Mouse (Mus musculus) hindbrain, embryonic 16.5 days (tissue): Measurements from ENCODE around the gene Extl1. TPM values are rescaled to one million over a fixed set of nuclear protein-coding genes. Genes with fewer than 3 reads are reported as not detected.
A peak's percentile ranks its signal among the peaks of the same experiment; 100 is the strongest.

ENCODE experiments used
- ATAC-seq: fragments of 200-750 bp; cut with Nextera tagmentation; 2 replicates; pipeline ENCODE4 v1.8.0; 2017; ENCODE audit warnings: moderate TSS enrichment, moderate library complexity
- H3K27ac ChIP-seq: fragments of 300-500 bp; sonication (generic); 2 replicates; pipeline ENCODE4 v1.5.1; 2014; ENCODE audit warnings: low read depth, mild to moderate bottlenecking, control low read depth, low read length, moderate library complexity
- H3K27me3 ChIP-seq: fragments of 300-500 bp; sonication (generic); replicated peaks from 2 replicates; pipeline ENCODE4 v1.6.1; 2014; ENCODE audit warnings: low read length; ENCODE audit not compliant: control insufficient read depth, insufficient read depth
- H3K36me3 ChIP-seq: fragments of 300-500 bp; sonication (generic); 2 replicates; pipeline ENCODE4 v1.6.1; 2014; ENCODE audit warnings: mild to moderate bottlenecking, low read length, moderate library complexity, mixed read lengths; ENCODE audit not compliant: control insufficient read depth, insufficient read depth
- H3K4me1 ChIP-seq: fragments of 300-500 bp; sonication (generic); 2 replicates; pipeline ENCODE4 v1.6.1; 2014; ENCODE audit warnings: low read depth, low read length; ENCODE audit not compliant: control insufficient read depth, insufficient read depth
- H3K4me2 ChIP-seq: fragments of 300-500 bp; sonication (generic); 2 replicates; pipeline ENCODE4 v1.6.1; 2014; ENCODE audit warnings: mild to moderate bottlenecking, low read length, control low read depth, moderate library complexity
- H3K4me3 ChIP-seq: fragments of 300-500 bp; sonication (generic); 2 replicates; pipeline ENCODE4 v1.5.1; 2014; ENCODE audit warnings: mild to moderate bottlenecking, low read length, control low read depth, moderate library complexity
- H3K9ac ChIP-seq: fragments of 300-500 bp; sonication (generic); 2 replicates; pipeline ENCODE4 v1.6.1; 2014; ENCODE audit warnings: low read depth, mild to moderate bottlenecking, control low read depth, low read length, moderate library complexity
- H3K9me3 ChIP-seq: fragments of 300-500 bp; sonication (generic); 2 replicates; pipeline ENCODE4 v1.6.1; 2014; ENCODE audit warnings: mild to moderate bottlenecking, low read length, moderate library complexity; ENCODE audit not compliant: control insufficient read depth
- WGBS: fragments of 180-500 bp; shearing (Covaris S2); extraction: QIAGEN DNeasy Blood & Tissue Kit; methylation state at CpG from one replicate; pipeline ENCODE4 v1.1.7; 2014; 5-methylcytosine and 5-hydroxymethylcytosine counted together
- polyA plus RNA-seq: library from polyadenylated mRNA; unstranded; fragments of >200 nt; fragmentation: Nextera tagmentation; extraction: Ambion mirVana; gene quantifications from 2 replicates; pipeline ENCODE4 v1.2.1, GENCODE M21; 2015

Extl1 gene
- polyA plus RNA-seq, 1 experiment from 2014 or later: 0.66 TPM

DNA sequence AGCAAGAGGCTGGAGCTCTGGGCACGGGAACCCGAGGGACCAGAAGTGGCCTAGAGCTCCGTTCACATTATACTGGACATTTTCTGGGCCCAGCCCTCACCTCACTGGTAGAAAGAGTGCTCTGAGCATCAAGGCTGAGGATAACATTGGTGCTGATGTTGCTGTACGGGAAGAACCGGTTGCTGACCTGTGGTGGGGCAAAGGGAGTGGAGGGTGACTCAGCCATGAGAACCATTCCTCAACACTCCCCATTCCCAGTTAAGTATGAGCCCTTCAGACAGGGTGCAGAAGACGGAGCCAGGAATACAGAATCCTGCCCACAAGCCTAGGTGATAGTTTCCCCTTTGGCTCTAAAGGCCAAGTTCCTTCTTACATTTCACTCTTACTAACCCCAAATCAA, 24.0 kb downstream of the Extl1 start:
- Histone ChIP-seq H3K4me2 (no peak overlapping the region), H3K36me3 (no peaks in the 10 kb centered on the region), H3K27me3 (no peaks in the 10 kb centered on the region), H3K4me3 (no peak overlapping the region), H3K9me3 (no peaks in the 10 kb centered on the region), H3K9ac (no peak overlapping the region), H3K27ac (no peak overlapping the region), H3K4me1 (peaks cover 6% of the 10 kb centered on the region)
- 87% methylated on average over 6 of the region's 6 CpGs for WGBS
- no peak for ATAC-seq

DNA sequence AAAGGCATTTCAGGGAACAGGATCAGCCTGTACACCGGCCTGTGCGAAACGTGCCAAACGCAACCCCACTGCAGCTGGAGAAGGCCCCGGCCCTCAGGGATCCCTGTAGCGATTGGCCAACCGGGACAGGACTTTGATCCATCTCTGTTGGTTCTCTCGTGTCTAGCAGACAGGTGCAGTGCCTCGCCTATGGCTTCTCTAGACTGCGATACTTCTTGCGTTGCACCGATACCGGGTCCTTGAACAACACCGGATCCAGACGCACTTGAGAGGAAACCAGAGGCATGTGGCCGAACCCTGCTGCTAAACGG, 26.2 kb downstream of the Extl1 start:
- ATAC-seq: peak; percentile 15; the same call in 1 of the 2 replicates
- 49% methylated on average over 17 of the region's 17 CpGs for WGBS

DNA sequence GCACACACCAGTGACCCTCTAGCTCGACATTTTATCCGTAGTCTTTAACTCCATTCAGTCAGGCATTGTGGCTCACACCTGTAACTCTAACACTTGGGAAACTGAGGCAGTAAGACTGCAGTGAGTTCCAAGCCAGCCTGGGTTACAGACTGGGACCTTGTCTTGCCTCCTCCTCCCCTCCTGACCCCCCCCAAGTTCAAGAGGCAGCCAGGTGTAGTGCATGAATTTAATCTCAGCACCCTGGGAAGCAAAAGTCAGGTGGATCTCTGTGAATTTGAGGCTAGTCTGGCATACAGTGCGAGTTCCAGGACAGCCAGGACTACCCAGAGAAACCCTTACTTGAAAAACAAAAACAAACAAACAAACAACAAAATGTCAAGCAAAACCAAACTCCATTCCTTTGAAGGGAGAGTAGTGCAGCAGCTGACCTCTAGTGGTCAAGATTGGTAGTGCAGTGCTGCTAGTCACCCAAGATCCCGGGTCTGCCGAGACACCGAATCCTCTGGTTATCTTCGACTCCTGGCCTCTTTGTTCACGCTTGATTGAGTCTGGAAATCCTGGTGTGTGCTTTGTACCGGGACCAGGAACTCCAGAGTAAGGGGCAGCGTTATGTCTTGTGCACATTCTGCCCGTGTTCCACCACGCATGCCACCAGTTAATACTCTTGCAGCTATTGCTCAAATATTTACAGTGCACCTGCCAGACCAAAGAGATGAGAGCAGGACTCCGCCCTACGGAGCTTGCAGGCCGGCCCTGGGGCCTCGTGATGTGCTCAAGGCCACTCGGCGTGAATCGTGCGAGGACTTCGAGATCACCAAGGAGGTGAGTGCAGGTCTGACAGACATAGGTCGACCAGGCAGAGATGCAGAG, 26.8 kb downstream of the Extl1 start:
- peak overlapping the region; percentile 28 for H3K4me3 ChIP-seq
- no peaks in the 10 kb centered on the region for H3K27me3 ChIP-seq
- peaks cover 6% of the 10 kb centered on the region for H3K4me1 ChIP-seq
- peak overlapping the region; percentile 54 for H3K4me2 ChIP-seq
- H3K9ac ChIP-seq: peak overlapping the region; percentile 52
- peak; percentile 44; the same call in 1 of the 2 replicates for ATAC-seq
- H3K36me3 ChIP-seq: no peaks in the 10 kb centered on the region
- no peak overlapping the region for H3K27ac ChIP-seq
- WGBS: 20% methylated on average over 22 of the region's 22 CpGs
- no peaks in the 10 kb centered on the region for H3K9me3 ChIP-seq

More for the DNA sequence above, 26.2 kb downstream of the Extl1 start:
- Histone ChIP-seq H3K9ac (peak overlapping the region; percentile 41), H3K36me3 (no peaks in the 10 kb centered on the region), H3K4me3 (peak overlapping the region; percentile 28), H3K4me1 (peaks cover 6% of the 10 kb centered on the region), H3K27ac (no peak overlapping the region), H3K9me3 (no peaks in the 10 kb centered on the region), H3K4me2 (peak overlapping the region; percentile 54), H3K27me3 (no peaks in the 10 kb centered on the region)

DNA sequence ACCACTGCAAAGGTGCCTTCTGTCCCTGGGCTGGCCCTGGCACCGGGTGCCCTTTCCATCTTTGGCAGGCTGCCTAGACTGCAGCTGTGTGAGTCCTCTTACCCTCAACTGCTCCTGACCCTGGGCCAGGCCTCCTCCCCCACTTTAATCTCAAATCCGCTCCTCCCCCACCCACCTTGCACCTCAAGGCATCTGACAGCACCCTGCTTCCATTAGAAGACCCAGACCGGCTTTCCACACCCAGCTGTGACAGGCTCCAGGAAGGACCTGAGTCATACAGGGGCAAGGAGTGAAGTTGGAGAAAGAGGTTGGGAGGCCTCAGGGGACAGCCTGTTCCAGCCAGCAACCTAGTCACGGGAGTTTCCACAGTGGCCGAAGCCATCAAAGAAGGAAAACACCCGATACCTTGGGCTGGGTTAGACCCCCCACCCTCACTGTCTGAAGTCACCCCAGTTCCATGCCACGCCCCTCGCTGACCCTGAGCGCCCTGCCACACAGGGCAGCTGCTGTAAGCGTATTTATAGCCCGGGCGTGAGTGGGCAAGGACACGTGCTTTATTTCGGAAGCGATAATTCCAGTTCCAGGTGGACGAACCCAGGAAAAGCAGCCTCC, 27.7 kb downstream of the Extl1 start:
- no peak overlapping the region for H3K9ac ChIP-seq
- no peak overlapping the region for H3K4me2 ChIP-seq
- H3K36me3 ChIP-seq: no peaks in the 10 kb centered on the region
- H3K4me3 ChIP-seq: no peak overlapping the region
- whole genome bisulfite sequencing: 57% methylated on average over 16 of the region's 16 CpGs
- H3K9me3 ChIP-seq: no peaks in the 10 kb centered on the region
- no peaks in the 10 kb centered on the region for H3K27me3 ChIP-seq
- H3K4me1 ChIP-seq: peaks cover 6% of the 10 kb centered on the region
- H3K27ac ChIP-seq: no peak overlapping the region
- ATAC-seq: no peak

DNA sequence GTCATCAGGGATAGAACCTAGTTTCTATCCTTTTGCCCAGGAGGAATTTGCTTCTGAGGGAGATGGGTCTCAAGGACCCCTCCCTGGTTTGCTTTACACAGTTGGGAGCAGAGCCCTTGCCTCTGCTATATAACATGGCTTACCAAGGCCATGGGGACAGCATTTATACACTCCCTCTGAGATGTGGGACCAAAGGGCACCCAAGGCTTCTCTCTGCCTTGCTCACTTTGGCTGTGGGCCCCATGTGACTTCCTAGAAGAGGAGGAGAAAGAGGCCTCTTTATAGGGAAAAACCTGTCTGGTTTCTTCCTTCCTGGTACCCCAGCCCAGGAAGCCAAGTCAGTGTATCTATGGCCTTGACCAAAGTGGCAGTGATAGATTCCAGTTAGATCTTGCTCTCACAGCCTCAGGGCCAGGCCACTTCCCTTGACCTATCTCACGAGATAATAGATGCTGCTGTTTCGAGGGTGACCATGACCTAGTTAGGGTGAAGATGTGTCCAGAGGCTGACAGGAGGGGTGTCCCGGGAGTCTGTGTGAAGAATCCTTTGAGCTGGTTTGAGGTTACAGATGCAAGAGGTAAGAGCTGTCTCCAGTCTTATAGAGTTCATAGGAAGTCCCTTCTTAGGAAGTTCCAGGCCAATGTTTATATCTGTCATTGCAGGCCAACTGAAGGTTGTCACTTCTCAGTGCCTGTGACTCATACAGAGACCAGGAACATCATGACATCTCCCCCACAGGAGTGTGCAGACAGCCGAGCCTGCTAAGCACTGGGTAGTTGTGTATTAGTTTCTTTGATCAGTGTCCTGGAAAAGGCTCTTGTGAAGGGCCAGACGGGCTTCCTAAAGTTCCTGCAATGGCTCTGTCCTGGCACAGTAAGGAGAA, 29.9 kb downstream of the Extl1 start:
- Histone ChIP-seq H3K4me1 (peaks cover 6% of the 10 kb centered on the region), H3K27ac (no peak overlapping the region), H3K9ac (no peak overlapping the region), H3K9me3 (no peaks in the 10 kb centered on the region), H3K27me3 (no peaks in the 10 kb centered on the region), H3K4me2 (no peak overlapping the region), H3K36me3 (no peaks in the 10 kb centered on the region), H3K4me3 (no peak overlapping the region)
- no peak for ATAC-seq
- 68% methylated on average over 5 of the region's 5 CpGs for WGBS

DNA sequence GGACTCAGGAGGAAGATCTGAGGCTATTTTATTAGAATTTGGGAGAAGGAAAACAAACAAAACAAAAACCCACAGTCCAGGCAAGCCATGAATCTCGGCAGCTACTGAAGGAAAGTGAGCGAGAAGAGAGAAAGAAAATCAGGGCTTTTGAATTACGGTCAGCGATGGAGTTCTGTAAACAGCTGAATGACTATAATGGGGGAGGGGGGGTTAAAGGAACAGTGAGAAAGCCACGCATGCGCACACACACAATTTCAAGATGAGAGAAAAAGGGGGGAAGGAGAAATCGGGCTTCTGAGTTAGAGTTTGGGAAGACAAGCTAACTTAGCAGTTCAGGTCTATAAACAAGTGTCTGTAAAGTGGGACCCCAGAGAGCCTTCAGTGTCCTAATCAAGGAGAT, 30.7 kb downstream of the Extl1 start:
- no peaks in the 10 kb centered on the region for H3K36me3 ChIP-seq
- 71% methylated on average over 7 of the region's 7 CpGs for WGBS
- no peak for ATAC-seq
- no peaks in the 10 kb centered on the region for H3K27me3 ChIP-seq
- no peak overlapping the region for H3K4me3 ChIP-seq
- peaks cover 6% of the 10 kb centered on the region for H3K4me1 ChIP-seq
- H3K27ac ChIP-seq: no peak overlapping the region
- H3K9me3 ChIP-seq: no peaks in the 10 kb centered on the region
- no peak overlapping the region for H3K4me2 ChIP-seq
- no peak overlapping the region for H3K9ac ChIP-seq

DNA sequence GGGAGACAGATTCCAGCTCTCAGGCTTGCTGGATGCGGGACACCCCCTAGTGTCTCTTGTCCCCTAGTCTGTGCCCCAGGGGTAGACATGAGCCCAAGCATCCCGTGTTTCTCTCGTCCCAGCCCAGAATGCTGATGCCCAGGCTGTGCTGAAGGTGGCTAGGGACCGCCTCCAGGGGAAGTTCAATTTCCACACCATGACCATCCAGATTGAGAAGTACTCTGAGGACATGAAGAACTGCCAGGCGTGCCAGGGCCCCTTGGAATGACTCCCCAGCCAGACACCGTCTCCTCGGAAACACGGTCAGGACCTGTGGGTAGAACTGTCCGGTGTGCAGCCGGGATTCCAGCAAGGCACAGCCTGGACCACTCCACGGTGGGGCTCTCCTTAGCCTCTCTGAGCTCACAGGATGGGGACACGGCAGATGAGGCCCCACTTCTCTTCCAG, 31.4 kb downstream of the Extl1 start:
- H3K9ac ChIP-seq: no peak overlapping the region; the same call in 1 of the 2 replicates
- WGBS: 48% methylated on average over 12 of the region's 12 CpGs

DNA sequence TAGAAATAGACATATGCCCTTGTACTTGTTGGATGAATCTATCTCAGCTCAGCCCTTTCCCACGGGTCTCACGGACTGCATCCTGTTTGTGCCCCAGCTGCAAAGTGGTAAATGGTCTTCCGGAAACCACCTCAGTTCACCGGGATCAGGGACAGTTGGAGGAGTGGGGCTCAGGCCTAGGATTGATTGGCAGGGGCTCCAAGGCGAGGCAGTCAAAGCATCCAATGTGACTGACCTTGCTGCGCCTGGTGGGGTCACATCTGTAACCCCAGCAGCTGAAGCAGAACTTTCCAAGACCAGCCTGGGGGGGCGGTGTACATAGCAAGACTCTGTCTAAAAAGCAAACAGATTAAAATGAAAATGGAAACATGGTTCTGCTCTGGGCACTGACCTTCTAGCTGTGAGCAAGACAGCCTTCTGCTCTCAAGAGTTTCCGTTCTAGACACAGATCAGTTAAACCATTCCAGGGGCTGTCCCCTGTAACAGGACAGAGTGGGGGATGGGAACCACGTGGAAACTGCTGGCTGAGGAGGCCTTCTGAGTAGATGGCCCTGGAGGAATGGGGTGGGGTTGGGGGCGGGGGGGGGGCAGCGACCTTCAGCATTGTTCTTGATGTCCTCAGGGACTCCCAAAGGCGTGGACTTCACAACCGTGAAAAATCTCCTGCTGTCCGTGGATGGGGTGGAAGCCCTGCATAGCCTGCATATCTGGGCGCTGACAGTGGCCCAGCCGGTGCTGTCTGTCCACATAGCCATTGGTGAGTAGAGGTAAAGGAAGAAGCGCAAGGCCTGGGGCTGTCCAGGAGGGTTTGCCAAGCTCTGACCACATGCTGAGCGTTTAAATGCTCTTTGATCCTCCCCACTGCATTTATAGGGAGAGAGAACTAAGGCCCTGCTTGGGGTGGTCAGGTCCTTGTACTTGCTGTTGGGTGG, 32.1 kb downstream of the Extl1 start:
- 41% methylated on average over 18 of the region's 18 CpGs for WGBS
- no peak for ATAC-seq
- no peak overlapping the region; the same call in 1 of the 2 replicates for H3K9ac ChIP-seq

More for the DNA sequence above, 31.4 kb downstream of the Extl1 start:
- Histone ChIP-seq H3K4me1 (peaks cover 4% of the 10 kb centered on the region), H3K27ac (no peak overlapping the region), H3K27me3 (no peaks in the 10 kb centered on the region), H3K36me3 (no peaks in the 10 kb centered on the region), H3K4me3 (no peak overlapping the region), H3K4me2 (no peak overlapping the region), H3K9me3 (no peaks in the 10 kb centered on the region)
- ATAC-seq: no peak

More for the DNA sequence above, 32.1 kb downstream of the Extl1 start:
- no peaks in the 10 kb centered on the region for H3K9me3 ChIP-seq
- no peaks in the 10 kb centered on the region for H3K36me3 ChIP-seq
- no peak overlapping the region for H3K4me2 ChIP-seq
- no peaks in the 10 kb centered on the region for H3K4me1 ChIP-seq
- H3K4me3 ChIP-seq: no peak overlapping the region
- H3K27ac ChIP-seq: no peak overlapping the region
- no peaks in the 10 kb centered on the region for H3K27me3 ChIP-seq
